Mouse (Mus musculus): ENCODE measurements around the gene Tgm3.

Tgm3 gene

DNA sequence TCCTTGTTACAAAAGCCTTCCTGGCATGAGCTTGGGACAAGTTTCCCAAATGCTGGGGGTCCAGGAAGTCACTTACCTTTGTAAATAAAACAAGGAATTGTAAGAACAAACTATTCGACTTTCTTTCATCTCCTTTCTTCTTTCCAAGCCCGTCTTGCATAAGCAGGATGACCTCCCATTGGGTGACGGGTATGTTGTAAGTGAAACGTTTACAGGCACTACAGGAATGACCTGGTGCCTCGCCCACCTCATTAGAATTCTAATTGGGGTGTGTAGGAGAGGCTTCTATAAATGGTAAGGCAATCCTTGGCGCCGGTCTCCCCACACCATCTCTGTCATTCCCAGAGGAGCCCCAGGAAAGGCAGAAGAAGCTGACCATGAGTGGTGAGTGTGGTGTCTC lies at the start of gene Tgm3:
Tgm3 (plus strand) TSS at position 324 of the 400 bp plus-strand sequence.
- no peak for DNase-seq (ENCODE audit: low spot score in 2 of 2)

DNA sequence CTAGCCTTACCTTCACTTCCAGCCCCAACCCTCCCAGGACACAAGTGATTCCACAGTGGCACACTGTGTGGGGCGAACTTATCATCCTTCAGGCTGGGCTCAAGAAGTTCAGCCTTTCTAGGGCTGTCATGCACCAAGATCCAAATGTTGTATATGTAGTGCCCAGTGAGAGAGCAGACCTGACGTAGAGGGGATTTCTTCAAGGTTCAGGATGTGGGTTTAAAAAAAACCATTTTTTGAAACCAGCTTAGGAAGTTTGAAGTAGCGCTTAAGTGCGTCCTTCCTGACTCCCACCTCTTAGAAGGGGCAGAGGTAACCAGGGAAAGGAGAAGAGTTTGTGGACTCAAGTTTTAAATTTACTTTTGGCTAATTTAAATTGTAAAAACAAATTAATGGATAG lies 31.5 kb upstream of the Tgm3 start:
- DNase-seq (ENCODE audit: low spot score in 2 of 2) = no peak

DNA sequence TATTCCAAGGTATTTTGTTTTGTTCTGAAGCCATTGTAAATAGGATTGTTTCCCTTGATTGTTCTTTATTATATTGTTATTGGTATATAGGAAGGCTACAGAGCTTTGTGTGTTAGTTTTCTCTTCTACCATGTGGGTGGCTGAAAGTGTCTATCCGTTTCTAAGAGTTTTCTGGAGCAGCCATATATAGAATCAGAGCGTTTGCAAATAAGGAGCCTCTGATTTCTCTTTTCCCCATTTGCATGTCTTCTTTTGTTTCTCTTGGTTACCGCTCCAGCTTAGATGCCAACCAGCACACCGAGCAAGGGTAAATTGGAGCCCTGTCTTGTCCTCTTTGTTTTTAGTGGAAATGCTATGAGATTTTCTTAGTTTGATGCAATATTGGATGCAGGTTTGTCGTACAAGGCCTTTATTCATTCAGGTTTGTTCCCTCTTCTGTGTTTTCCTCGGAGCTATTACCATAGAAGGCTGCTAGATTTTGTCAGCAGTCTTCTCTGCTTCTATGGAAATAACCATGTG lies 24.6 kb upstream of the Tgm3 start:
- no peak for DNase-seq (ENCODE audit: low spot score in 2 of 2)

DNA sequence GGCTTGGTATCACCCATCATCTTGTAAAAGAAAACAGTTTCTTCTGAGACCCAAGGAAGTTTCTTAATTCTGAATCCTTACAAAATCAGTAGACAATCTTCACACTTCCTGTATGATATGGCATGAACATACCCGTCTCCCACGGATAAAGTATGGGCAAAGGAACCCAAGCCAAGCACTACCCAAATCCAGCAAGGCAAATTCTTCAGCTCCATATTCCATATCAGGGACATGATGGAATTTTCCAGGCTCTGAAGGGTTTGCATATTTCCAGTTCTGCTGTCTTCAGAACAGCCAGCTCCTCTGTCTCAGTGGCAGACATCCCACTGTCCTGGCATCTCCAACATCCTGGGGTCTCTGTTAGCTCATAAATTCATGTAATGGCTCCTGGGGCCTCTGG lies 22.5 kb upstream of the Tgm3 start:
- no peak for DNase-seq (ENCODE audit: low spot score in 2 of 2)

DNA sequence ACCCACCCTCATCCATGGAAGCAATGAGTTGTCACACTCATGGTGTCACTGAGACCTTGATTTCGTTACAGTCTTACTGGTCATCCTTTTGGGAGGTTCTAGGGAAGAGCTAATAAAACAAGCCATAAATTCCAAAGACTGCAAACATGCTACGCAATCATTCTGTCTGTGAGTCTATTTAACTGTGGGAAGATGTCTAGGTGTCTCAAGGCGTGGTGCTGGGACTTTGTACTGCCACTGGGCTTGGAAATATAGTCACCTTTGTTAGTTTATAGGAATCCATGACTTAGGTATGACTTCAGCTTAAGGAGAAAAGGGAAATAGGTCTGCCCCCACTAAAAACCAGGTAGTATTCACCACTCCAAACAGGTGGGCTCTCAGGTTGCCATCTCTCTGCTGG lies 17.7 kb upstream of the Tgm3 start:
- DNase-seq (ENCODE audit: low spot score in 2 of 2) = no peak

DNA sequence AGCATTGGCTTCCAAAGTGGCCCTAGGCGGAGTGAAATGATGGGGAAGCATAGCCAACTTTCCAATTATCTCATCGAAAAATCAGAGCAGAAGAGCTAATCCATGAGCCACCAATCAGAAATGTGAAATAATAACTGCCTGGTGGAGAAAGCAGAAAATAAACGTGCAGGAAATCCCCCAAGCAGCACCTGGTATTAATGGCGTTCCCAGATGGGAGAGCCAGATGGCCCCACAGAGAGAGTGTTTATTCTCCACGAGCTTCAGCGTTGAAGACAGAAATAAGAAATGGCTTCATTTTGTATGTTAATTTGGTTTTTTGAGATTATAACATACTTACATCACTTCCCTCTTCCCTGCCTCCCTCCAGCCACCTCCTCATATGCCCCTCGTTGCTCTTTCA lies 13.7 kb upstream of the Tgm3 start:
- no peak for DNase-seq (ENCODE audit: low spot score in 2 of 2)

DNA sequence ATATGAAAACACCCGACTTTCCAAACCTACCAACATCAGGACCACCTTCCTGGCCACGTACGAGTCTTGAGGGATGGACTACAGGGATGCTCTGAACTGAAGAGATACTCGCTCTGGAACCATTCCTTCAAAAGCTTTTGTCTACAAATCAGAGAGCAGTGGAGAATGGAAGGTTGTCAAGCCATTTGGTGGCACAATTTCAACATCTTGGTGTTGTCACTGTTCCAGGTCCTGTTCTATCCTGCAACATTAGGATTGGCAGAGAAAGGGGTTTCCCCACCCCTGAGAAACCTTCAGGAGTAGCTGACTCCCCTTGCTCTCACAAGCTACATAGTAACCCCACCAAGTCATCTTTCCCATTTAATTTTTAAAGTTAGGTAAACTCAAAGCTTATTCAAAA lies 12.9 kb upstream of the Tgm3 start:
- DNase-seq (ENCODE audit: low spot score in 2 of 2) = no peak

DNA sequence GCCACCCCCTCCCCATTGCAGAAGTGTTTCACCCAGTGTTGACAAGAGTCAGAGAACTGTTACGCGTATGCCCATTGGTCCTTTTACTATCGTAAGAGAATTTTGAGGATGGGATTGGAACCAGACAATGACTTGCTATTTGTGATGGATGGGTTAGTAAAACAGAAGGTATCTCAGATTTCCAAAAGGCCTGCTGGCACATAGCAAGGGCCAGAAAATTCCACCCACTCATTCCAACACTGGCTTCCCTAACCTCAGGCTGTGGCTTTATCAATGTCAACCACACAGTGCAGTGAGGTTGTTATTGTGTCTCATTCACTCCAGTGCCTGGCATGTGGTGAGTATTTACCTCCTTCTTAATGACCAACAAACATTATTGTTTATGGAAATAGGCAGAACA lies 11.5 kb upstream of the Tgm3 start:
- DNase-seq (ENCODE audit: low spot score in 2 of 2) = no peak

DNA sequence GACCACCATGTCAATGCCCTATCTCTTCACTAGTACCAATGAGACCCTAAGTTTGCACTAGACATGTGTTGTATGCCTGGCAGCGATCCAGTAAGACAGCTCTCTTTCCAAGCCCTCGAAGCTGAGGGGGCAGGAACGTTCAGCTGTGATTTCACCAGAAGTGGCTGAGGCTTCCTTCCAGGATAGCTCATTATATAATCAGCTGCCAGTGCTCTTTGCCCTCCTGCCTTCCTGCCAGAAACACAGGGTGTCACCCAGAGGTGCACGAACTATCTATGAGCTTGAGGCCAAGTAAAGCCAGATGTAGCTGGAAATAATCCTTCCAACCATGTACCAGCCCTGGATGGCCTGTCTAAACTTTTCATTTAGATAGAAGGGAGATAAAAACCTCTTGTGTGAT lies 8.1 kb upstream of the Tgm3 start:
- DNase-seq (ENCODE audit: low spot score in 2 of 2) = no peak

DNA sequence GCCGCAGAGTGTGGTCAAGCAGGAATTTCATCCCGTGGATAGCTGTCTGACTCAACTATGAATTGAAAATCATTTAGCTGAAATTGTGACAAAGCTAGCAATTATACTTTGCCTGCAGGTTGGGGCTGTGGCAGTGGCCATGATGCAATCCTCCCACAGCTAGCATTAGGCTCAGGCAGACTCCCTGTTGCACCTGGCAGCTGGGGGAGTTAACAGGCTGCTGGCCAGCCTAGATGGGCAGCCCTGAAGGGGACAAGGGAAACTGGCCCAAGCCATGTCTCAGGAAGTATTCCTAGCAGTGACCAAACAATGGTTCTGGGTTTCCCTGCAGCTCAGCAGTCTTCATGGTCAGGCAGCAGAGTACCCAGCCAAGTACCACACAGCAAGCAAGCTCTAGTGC lies 2.8 kb upstream of the Tgm3 start:
- no peak for DNase-seq (ENCODE audit: low spot score in 2 of 2)

DNA sequence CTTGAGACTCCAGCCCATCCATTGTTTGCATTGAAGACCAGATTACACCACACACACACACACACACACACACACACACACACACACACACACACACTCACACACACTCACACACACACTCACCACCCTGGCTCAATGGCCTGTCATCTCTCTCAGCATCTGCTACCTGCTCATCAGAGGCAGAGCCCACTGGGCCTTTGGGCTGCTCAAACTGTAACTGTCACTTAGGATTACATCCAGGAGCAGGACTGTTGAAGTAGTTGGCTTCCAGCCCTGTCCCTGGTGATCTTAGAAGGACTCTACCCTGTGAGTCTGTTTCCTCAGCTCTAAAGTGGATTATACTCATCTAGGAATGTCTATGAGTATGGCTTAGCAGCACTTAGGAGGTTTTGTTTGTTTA lies 1.5 kb downstream of the Tgm3 start:
- DNase-seq (ENCODE audit: low spot score in 2 of 2) = no peak

DNA sequence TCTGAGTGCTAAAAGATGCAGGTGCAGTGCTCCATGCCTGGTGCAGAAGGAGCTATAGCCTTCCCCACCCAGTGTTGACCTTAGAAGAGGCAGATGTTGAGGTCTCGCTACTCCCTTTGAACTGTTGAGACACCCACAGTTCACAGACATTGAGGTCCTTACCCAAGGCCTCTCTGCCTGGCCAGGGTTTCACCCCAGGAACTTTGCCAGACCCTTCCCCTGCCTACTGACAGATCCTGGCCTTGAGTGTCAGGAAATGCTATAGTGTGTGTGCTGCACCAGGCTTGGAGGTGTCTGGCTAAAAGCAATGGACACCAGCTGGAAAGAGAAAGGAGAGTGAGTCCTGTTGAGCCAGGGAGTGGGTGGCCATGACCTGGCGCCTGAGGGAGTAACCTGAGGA lies 3.0 kb downstream of the Tgm3 start:
- DNase-seq (ENCODE audit: low spot score in 2 of 2) = no peak

DNA sequence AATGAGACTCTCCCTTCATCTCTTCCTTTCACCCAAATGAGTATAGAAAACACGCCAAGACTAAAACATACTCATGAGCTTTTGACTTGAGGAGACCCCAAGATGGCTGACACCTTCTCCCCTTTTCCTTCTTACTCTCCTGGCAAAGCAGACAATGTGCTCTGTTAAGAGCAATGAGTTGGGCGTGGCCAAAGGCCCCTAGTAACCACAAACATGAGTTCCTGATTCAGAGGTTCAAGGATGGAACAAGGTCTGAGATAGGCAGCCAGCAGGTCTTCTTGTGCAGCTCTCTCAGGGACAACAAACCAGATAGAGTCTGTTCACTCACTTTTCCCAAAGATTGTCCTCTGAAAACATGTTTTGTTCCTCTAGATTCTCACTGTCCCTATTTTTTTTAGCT lies 5.9 kb downstream of the Tgm3 start:
- DNase-seq (ENCODE audit: low spot score in 2 of 2) = no peak

DNA sequence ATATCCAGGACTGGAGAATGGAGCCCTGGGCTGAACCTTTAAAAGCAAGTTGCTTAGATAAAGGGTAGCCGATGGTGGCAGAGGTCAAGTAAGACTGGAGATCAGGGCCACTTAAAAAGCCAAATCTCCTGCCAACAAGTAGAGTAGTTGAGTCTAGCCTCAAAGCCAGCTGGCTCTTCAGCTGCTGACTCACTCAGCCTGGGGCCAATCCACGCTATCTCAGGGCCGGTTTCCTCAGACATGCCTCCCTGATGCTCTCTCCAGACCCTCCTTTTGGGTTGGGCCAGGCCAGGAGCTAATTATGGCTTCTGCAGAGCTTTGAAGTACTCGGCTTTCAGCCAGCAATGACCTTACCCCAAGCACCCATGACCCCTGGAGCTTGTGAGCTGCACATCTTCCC lies 15.7 kb downstream of the Tgm3 start:
- DNase-seq (ENCODE audit: low spot score in 2 of 2) = no peak

DNA sequence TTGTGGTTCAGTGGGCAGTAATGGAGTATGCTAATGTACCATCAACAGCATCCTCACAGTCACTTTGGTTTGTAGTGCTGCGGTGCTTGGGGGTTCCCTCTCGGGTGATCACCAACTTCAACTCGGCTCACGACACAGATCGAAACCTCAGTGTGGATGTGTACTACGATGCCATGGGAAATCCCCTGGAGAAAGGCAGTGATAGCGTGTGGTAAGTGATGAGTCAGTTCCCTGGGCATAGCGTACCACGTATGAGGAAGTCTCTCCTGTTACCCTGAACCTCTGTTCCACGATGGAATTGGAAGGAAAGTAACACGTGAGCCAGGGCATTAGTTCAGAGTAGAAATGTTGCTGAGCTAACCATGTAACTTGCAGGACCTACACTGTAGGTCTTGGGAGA lies 17.7 kb downstream of the Tgm3 start:
- no peak for DNase-seq (ENCODE audit: low spot score in 2 of 2)

DNA sequence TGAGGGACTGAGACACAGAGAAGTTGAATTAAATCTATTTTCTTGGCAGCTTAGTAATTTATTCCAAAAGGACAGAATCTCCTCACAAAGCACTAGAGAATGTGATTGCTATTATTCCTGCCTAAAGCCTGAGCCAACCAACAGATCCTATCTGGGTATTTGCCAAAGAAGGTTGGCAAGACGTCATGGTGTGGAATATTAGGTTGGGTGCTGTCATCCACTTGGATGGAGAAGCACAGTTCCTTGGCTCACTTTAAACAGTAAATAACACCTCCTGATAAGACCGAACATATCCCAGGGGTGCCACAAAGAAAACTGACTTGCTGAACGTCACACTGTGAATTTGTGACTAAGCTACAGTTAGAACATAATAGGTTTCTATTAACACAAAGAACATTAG lies 20.5 kb downstream of the Tgm3 start:
- DNase-seq (ENCODE audit: low spot score in 2 of 2) = no peak

DNA sequence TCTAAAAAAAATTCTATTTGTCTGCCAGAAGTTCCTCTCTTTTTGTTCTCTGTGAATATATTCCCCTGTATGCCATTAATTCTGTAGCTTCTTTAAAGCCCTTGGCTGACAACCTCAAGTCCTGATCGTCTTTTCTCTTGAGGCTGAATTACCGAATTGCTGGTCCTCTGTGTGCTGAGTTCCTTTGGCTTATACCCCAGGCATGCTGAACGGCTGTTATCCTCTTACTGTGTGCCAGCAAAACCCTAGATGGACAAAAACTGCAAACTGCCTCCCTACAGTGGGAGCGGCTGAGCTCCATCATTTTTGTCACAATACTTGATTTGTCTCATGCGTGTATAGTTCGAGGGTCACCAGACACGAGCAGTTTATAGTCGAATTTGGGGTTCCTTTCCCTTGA lies 24.7 kb downstream of the Tgm3 start:
- no peak for DNase-seq (ENCODE audit: low spot score in 2 of 2)

DNA sequence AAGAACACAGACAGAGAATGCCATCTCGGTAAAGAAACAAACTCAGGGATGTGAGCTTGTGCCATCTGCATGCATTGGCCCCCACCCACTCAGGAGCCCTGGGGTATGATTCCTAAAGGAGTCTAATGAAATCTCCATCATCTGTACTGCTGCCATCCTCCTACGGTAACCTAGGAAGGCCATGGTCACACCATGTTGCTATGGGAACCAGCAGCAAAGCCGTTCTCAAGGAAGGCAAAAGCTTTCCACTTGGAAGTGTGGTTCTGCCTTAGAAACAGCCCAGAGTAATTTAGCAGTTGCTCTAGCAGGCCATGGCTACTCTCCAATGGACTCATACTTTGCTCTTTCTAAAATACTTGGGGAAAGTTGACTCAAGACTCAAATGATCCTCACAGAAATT lies 26.8 kb downstream of the Tgm3 start:
- no peak for DNase-seq (ENCODE audit: low spot score in 2 of 2)

DNA sequence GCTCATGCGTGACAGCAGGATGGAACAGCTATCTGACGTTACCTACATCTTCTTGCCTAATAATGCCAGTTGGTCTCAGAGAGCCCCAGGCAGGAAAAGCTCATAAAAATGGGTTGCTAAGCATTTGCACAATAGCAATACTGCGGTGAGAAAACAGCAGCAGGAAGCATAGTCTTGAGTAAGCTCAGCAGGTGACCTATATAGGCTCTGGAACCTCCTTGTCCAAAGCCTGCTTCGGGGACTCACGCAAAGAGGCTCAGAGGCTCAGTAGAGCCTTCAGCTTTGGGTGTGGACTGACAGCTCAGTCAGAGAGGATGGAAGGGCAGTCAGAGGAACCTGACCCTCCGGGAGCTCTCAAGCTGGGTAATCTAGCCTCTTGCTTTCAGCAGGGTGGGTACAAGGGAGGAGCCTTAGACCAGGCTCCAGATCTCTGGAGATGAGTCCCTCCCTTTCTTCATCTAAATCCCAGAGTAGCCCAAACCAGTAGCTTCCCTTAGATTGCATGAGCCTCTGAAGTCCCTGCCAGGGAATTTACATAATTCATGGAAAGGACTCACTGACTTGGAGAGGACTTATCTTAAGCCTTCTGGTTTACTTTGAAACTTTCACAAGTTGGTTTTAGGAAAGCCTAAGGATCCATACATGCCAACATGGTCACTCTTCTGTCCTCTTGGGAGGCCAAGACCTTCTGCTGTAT lies 28.2 kb downstream of the Tgm3 start:
- no peak for DNase-seq (ENCODE audit: low spot score in 2 of 2)

DNA sequence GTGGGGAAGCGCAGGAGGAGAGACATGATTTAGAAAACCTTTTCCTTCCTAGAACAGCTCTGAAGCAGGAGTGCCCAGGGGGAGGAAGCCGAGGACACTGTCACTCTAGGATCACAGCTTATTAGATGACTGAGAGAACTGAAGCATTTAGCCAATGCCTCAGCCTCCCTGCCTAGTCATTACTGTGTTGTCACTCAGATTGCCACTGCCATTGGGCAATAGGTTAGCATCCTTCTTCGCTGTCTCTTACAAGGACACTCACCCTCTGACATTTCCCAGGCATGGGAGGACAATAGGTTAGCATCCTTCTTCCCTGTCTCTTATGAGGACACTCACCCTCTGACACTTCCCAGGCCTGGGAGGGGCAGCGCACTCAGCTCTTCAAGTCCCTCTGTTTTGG lies 31.7 kb downstream of the Tgm3 start:
- no peak for DNase-seq (ENCODE audit: low spot score in 2 of 2)

DNA sequence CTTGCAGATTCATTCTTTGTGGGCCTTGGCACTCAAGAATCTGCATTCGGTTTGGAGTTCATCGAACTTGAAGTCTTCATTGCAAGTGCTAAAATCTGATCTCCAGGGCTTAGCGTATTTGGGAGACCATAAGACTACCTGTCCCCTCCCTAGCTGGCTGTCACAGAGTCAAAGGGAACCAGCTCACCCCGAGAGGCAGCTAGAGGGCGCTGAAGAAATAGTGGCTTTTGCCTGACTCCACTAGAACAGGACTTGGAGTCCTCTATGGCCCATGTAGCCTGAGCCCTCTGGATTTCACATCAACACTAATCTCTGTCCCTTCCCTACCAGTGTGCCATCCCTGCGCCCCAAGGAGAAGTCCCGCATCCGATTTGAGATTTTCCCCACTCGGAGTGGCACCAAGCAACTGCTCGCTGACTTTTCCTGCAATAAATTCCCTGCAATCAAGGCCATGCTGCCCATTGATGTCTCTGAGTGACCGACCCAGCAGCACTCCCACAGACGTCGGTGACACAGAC lies 35.8 kb downstream of the Tgm3 start:
- DNase-seq (ENCODE audit: low spot score in 2 of 2) = no peak

DNA sequence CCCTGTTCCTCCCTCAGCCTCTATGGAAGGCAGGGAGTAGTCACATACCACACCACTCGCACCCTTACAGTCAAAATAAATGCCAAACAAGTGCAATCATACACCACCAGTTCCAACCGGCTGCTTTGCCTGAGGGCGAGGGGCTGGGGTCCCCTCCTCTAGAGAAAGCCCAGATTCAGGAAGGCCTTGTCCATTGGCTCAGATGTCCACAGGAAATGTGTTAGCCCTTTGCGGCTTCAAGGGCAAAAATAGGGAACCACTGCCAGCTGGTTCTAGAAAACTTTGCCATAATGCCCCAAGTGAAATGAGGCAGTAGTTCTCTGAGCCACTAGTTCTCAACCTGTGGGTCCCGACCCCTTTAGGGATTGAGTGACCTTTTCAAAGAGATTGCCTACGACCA lies 36.6 kb downstream of the Tgm3 start:
- no peak for DNase-seq (ENCODE audit: low spot score in 2 of 2)

DNA sequence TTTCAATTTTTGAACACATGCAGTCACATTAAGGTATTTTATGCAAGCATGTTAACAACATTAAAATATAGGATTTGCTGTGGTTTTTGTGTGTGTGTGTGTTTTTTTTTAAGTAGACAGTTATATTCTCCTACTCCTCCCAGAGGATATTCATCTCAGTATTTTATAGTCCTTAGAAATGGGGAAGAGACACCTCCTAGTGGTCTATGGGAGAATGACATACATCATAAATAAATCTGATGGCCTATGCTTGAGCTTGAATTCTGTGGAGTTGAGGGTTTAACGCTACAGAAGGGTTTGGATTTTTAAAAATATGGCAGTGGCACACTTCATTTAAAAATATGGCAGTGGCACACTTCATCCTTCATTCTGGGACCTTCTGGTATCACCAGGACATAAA lies 46.0 kb downstream of the Tgm3 start:
- DNase-seq (ENCODE audit: low spot score in 2 of 2) = no peak

DNA sequence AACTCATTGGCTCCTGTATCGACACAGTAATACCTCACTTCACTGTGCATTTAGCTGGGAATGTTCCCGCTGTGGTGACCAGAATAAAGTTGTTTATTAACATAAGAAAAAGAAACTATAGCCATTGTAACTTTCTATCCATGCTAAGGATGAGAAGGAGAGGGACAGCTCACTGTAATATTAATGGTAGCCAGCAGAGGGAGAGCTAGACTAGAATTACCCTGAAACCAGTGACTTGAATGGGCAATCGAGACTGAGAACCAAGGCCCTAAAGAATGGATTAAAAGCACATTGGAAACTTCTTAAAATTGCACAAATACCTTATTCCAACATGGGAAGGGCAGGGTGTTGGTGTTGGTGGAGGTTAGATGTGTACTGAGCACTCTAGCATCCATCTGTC lies 56.1 kb downstream of the Tgm3 start:
- no peak for DNase-seq (ENCODE audit: low spot score in 2 of 2)

Measured in spleen, postnatal 36 days (tissue).